Mouse (Mus musculus) left cerebral cortex, postnatal 4 days (tissue): ENCODE results near the gene Ryr1. TPM values are rescaled to one million over a fixed set of nuclear protein-coding genes. Genes with fewer than 3 reads are reported as not detected.
A peak's percentile ranks its signal among the peaks of the same experiment; 100 is the strongest.

Experiments
- DNase-seq: peaks from one replicate; pipeline ENCODE4 v3.0.0-alpha.2; 2022
- intact Hi-C: fragments of 180-260 bp; cut with DNase I; formaldehyde crosslinking; loops from one replicate; pipeline ENCODE4 v1.15.1; 2025
- total RNA-seq, 2 experiments: library from RNA; stranded (reverse); gene quantifications; 2 replicates each; pipeline ENCODE4 v1.2.3; 2021

Ryr1 gene
- total RNA-seq, 2 experiments from 2014 or later = 10.6 to 13.7 TPM

DNA sequence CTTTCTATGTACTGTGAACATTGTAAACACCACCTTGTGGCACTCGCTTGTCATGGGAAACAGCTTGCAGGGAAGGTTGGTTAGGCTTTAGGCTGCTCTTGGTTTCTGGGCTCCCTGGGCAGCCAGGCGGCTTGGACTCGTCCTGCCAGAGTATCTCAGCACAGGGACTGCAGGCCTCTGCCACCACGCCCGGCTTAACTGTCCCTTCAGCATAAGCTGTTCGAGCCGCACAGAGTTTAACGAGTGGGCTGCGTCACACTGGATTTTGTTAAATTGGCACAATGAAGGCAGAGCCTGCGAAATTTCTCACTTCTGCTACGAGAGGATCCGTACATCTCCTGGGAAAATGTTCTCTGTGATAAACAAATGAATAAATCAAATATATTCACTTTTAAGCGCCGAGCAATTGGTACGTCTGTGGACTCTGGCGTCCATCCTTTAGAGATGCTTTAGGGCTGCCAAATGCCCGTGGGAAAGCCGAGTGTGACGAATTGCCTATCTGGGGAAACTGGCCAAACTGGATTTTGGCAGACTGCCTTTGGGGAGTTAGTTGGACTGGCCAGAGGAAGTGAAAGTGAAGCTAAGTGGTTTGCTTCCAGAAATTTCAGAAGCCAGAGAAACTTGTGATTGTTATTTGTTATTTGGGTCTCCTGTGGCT, 81.8 kb downstream of the Ryr1 start:
- intact Hi-C loops = no loop called here

DNA sequence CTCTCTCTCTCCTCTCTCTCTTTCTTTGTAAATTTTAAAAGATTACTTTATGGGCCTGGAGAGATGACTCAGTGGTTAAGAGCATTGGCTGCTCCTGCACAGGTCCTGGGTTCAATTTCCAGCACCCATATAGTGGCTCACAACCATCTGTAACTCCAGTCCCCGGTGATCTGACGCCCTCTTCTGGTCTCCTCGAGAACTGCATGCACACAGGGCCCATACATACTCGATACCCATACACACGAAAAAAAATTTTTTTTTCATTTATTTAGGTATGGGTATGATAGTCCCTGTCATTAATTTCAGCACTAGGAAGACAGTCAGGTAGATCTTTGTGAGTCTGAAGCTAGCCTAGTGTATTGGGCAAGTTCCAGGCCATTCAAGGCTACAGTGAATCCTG, 83.8 kb downstream of the Ryr1 start:
- intact Hi-C loops = no loop called here
- no peak for DNase-seq

More for the DNA sequence above, 81.8 kb downstream of the Ryr1 start:
- peak; percentile 79 for DNase-seq

DNA sequence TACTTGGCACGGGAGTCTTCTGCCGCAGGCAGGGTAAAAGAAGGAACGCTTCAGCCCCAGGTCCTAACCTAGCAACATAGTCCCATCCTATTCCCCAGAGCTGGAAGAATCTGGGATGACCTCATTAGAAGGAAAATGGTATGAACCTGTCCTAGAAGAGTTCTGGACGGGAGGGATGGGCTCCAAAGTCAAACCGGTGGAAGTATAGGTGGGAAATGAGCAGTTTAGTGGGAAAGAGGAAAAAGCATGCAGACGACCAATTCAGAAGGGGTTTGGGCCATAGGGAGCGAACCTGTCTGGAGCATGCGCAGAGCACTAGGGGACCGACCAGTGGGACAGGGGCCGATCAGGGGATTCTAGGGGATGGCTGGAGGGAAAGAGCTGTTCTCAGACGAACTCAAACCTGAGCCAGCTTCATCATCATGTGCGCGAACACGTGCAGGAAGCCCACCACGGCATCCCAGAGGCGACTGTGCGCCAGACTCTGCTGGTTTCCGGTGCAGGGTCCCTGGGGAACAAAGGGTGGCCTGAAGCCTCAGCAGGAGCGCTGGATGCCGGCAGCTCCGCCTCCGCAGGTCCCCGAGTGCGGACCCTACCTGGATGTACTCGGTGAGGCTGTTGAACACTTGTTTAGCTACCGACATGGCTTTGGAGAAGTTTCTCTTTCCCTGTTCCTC, 84.9 kb downstream of the Ryr1 start:
- intact Hi-C loops = loop anchor here (5.0 kb wide), 2 partner anchors 68 to 258 kb away; no protein-coding TSS in a partner anchor
- DNase-seq = no peak

DNA sequence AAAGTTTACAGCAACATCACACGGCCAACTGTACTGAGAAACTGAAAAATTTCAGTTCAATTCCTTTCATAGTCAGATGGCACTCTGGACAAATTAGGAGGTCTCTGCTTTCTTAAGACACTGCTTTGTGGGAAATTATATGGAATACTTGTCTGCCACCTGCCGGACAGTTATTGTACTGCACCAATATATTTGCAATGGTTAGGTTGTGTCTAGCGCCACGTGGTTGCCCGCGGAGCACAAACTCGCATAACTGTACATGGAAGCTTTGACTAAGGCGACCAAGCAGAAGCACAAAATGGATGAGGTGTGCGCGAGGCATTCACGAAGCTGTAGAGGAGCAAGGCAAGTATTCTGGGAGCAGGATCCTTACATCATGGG, 85.4 kb downstream of the Ryr1 start:
- intact Hi-C loops = loop anchor here (5.0 kb wide), 2 partner anchors 67 to 257 kb away; no protein-coding TSS in a partner anchor
- peak; percentile 87 for DNase-seq

GRCm38 (mm10) chr7:29037261-29037660, 87.7 kb downstream of the Ryr1 start:
- no peak for DNase-seq
- intact Hi-C loops = loop anchor here (5.0 kb wide), 2 partner anchors 65 to 255 kb away; no protein-coding TSS in a partner anchor

DNA sequence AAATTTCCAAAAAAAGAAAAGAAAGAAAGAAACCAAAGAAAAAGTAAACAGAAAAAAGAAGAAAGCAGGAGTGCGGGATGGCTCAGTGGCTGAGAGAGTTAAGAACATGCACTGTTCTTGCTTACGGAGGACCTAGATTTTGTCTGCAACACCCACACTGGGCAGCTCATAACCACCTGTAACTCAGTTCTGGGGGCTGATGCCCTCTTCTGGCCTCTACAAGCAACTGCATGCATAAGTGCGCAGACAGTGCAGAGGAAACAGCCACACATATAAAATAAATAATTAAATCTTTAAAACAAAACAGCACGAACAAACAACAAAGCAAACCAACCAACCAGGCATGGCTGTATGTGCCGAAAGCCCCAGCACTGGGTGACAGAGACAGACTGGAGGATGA, 92.3 kb downstream of the Ryr1 start:
- no peak for DNase-seq
- intact Hi-C loops = no loop called here

DNA sequence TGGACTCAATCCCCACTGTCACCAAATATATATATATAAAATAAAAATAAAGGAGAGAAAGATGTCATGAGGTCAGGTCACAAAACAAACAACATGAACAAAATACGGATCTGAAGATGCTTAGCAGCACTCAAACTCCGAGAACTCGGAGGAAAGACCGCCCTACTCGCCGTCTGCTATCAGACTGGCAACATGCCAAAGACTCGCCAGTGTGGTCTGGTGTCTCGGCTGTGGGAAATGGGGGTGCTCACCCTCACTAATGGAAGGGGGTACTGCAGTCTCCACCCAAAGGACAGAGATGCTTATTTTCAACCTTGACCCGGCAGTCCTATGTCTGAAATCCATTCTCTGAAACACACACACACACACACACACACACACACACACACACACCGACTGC, 93.3 kb downstream of the Ryr1 start:
- DNase-seq = no peak
- intact Hi-C loops = no loop called here

DNA sequence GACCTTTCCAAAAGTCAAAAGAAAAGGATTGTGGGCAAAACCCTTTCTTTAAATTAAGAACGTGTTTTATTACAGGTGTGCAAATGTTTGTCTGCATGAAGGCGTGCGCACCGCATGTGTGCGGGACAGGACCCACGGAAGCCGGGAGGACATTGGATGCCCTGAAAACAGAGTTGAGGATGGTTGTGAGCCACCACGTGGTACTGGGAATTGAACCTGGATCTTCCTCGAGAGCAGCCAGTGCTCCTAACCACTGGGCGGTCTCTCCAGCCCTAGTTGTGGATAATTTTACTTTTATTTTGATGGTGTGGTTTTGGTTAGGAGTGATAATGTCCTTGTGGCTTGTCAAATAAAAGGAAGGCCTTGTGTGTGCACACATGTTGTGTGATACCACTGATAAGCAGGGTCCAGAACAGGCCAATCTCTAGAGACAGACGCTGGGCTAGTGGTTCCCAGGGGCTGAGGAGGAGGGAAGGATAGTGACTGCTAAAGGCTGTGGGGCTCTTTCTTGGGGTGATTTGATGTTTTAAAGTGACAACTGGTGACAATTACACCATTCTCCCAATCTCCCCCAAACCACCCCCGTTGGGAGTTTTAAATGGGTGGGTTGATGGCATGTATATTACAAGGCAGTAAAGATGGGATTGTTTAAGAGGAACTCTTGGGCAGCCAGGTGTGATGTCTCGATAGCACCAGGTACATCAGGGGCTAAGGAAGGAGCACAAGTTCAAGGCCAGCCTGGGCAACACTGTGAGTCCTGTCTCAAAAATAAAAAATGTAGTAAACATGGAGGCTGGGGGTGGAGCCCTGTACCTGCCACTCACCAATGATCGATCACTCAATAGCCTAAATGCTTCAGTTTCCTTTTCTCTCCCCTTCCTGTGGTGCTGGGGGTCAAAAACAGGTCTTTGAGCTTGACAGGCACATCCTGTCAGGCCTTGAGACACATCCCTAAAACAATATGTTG, 95.0 kb downstream of the Ryr1 start:
- intact Hi-C loops = no loop called here
- DNase-seq = no peak

DNA sequence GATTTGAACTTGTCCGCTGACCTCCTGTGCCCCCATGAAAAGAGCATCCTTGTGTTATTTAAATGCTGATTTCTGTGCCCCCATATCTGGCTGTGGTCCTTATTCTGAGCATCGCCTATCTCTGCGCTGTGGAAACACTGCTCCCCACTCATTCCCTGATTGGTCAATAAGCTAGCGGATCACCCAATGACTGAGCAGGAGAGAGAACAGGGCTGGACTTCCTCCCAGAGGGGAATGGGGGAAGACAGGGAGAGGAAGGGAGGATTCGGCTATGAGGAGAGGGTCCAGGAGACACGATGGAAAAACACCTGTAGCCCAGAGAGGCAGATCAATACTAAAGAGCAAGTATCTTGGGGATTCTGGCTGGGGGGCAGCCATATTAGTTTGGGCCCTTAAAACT, 96.2 kb downstream of the Ryr1 start:
- DNase-seq = no peak
- intact Hi-C loops = no loop called here

GRCm38 (mm10) chr7:29026811-29027210, 98.2 kb downstream of the Ryr1 start:
- intact Hi-C loops = no loop called here
- no peak for DNase-seq

DNA sequence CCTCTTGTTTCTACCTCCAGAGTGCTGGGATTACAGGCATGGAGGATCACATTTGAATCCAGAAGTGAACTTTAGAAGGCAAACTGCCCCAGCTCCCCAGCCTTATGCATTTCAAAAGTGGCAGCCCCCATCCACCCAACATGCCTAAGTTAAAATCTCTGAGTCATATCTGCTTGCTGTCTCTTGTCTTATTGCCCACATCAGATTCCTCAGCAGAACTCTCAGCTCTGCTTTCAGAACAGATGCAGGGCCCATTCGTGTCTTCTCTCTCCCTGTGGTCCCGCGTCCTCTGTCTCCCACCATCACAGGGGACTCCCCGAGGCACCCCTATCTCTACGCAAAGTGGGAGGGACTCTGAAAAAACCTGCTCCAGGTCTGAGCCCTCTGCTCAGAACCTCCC, 98.8 kb downstream of the Ryr1 start:
- intact Hi-C loops = no loop called here
- DNase-seq = no peak

DNA sequence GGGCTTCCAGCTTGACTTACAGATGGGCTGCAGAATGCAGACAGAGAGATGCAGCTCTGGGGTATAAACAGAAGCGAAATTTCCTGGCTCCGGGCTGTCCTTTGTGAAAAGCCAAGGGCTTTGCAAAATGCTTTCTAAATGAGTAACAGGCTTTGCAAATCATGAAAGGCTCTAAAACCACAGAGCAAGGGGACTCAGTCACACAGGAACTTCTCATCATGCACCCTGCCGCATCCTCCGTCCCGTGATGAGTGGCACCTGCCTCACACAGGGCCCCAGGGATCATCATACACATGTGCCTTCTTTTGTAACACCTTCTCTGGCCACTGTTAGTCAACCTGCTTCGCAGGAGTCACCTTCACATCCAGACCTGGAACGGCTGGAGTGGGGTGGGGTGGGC, 99.4 kb downstream of the Ryr1 start:
- intact Hi-C loops = no loop called here
- DNase-seq = no peak

GRCm38 (mm10) chr7:29023514-29023913, 101.5 kb downstream of the Ryr1 start:
- DNase-seq = no peak
- intact Hi-C loops = no loop called here

GRCm38 (mm10) chr7:29022479-29022878, 102.5 kb downstream of the Ryr1 start:
- intact Hi-C loops = no loop called here
- no peak for DNase-seq

DNA sequence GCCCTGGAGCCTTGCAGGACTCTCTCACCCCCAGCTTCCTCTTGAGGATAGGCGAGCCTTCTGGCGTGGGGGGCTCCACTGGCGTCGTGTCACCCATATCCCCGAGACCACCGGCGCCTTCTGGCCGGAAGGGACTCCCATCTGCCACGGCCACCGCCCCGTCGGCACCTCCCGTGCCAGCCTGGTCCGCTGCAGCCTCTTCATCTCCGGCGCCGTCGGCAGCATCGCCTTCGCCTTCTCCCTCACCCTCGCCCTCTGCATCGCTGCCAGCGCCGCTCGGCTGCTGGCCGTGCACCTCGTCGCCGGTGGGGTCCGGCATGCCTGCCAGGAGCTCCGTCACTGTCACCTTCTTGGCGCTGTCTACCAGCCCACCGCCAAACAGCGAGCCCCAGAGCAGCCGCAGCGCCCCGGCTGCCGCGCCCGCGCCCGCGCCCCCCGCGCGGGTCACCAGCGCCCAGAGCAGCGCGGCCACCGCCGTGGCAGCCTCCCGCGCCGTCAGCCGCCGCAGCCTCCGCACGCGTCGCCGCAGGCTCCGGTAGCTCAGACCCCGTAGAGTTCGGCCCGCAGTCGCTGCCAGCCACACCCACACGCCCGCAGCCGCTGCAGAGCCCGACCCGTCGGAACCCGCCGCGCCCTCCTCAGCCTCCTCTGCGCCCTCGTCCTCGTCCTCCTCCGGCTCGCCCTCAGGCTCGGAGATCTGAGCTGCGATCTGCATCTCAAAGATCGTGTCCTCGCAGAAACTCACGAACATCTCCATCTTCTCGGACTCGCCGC, 105.3 kb downstream of the Ryr1 start:
- intact Hi-C loops = no loop called here
- DNase-seq = peak; percentile 27

- intact Hi-C loops = no loop called here
- DNase-seq = no peak
Measured at GRCm38 (mm10) chr7:29017222-29017621, 107.8 kb downstream of the Ryr1 start.

DNA sequence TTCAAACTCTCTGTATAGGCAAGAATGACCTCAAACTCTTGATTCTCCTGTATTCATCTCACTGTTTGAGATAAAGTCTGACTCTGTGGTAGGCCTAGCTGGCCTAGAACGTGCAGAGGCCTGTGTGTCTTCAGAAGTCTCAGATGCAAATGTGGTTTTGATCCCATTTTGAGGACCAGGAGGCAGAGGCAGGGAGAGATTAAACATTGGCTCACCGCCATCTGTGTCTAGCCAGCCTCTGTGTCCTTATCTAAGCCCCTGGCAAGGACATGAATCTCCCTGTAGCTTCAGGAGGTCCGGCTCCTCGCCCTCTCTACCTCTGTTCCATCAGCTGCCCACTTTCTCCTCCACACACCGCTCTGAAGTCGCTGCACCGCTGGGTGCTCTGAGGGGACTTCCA, 108.5 kb downstream of the Ryr1 start:
- no peak for DNase-seq
- intact Hi-C loops = no loop called here

DNA sequence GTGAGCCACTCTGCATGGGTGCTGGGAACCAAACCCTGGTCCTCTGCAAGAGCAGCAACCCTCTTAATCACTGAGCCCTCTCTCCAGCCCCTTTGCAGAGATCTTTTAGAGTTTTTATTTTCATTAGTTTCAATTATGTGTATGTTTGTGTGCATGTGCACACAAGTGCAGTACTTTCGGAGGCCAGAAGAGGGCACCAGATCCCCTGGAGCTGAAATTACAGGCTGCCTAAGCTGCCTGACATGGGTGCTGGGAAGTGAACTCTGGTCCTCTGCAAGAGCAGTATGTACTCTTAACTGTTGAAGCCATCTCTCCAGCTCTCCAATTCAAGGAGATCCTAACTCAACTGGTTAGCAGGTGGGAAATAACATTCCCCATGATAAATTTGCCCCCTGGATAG, 110.0 kb downstream of the Ryr1 start:
- intact Hi-C loops = no loop called here
- DNase-seq = no peak

DNA sequence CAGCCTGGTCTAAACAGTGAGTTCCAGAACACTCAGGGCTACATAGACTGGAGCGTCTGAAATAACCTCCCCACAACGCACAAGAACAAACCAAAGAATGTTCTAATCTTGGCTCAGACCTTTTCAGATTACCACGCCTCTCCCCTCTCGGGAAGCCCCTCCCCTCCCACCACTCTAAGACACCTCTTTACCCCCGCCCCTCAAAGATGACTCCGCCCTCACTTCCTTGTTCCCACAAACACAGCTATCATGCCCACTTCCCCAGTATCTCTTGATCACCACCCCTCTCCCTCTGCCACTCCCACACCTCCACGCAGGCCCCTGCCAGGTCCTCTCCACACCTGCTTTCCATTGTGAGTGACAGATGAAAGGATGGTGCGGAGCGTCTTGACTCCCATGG, 116.3 kb downstream of the Ryr1 start:
- DNase-seq = no peak
- intact Hi-C loops = no loop called here

DNA sequence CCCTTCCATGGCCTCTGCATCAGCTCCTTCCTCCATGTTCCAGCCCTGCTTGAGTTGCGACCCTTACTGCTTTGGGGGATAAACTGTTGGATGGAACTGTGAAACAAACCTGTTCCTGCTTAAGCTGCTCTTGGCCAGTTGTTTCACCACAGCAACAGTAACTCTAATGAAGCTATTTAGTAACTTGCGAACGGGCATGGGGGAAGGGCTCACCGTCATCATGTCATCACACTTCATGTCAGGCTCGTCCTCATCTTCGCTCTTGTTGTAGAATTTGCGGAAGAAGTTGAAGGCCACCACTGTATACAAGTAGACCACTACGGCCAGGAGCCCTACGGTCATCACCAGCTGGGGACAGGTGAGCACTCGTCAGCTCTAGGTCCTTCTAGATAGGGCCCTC, 116.8 kb downstream of the Ryr1 start:
- intact Hi-C loops = no loop called here
- DNase-seq = no peak
